Mouse (Mus musculus) limb, embryonic 13.5 days (tissue): Measurements from ENCODE around the gene Olfr704. TPM values are rescaled to one million over a fixed set of nuclear protein-coding genes. Genes with fewer than 3 reads are reported as not detected.
"Not testable (repeated sequence)": the region's sequence is repeated elsewhere in the genome, so short reads cannot be mapped to it uniquely, and the experiment has no call there.

Experiments used
- ATAC-seq: fragments of 200-750 bp; cut with Nextera tagmentation; 2 replicates; pipeline ENCODE4 v1.8.0; 2017; ENCODE audit warnings: low read depth, moderate number of reproducible peaks, moderate TSS enrichment; ENCODE audit not compliant: low FRiP score
- H3K27ac ChIP-seq: fragments of 300-500 bp; sonication (generic); 2 replicates; pipeline ENCODE4 v1.5.1; 2015; ENCODE audit warnings: inconsistent platforms, mild to moderate bottlenecking, moderate library complexity
- H3K27me3 ChIP-seq: fragments of 300-500 bp; sonication (generic); 2 replicates; pipeline ENCODE4 v1.6.1; 2015; ENCODE audit warnings: mild to moderate bottlenecking, inconsistent platforms
- H3K36me3 ChIP-seq: fragments of 300-500 bp; sonication (generic); 2 replicates; pipeline ENCODE4 v1.6.1; 2015; ENCODE audit warnings: inconsistent platforms, mild to moderate bottlenecking, moderate library complexity
- H3K4me1 ChIP-seq: fragments of 300-500 bp; sonication (generic); 2 replicates; pipeline ENCODE4 v1.6.1; 2015; ENCODE audit warnings: inconsistent platforms
- H3K4me2 ChIP-seq: fragments of 300-500 bp; sonication (generic); replicated peaks from 2 replicates; pipeline ENCODE4 v1.6.1; 2015; ENCODE audit warnings: inconsistent platforms, mild to moderate bottlenecking, moderate library complexity
- H3K4me3 ChIP-seq: fragments of 300-500 bp; sonication (generic); 2 replicates; pipeline ENCODE4 v1.5.1; 2015; ENCODE audit warnings: moderate library complexity, mild to moderate bottlenecking, inconsistent platforms
- H3K9ac ChIP-seq: fragments of 300-500 bp; sonication (generic); 2 replicates; pipeline ENCODE4 v1.6.1; 2015; ENCODE audit warnings: mild to moderate bottlenecking, inconsistent platforms
- H3K9me3 ChIP-seq: fragments of 300-500 bp; sonication (generic); 2 replicates; pipeline ENCODE4 v1.6.1; 2016; ENCODE audit warnings: inconsistent platforms
- WGBS: fragments of 180-500 bp; shearing (Covaris S2); methylation state at CpG from one replicate; pipeline ENCODE4 v1.1.7; 2015; 5-methylcytosine and 5-hydroxymethylcytosine counted together
- polyA plus RNA-seq: library from polyadenylated mRNA; unstranded; fragments of >200 nt; fragmentation: Nextera tagmentation; extraction: Ambion mirVana; gene quantifications from 2 replicates; pipeline ENCODE4 v1.2.1, GENCODE M21; 2015

Olfr704 gene
- polyA plus RNA-seq: not detected in 2 replicates

- H3K9ac ChIP-seq: no peak within 1 kb of the TSS
- H3K9me3 ChIP-seq: peaks cover 5% of the 10 kb centered on the region; the same call in 1 of the 2 replicates
- no peaks in the 10 kb centered on the region for H3K27me3 ChIP-seq
- ATAC-seq: no peak
- H3K36me3 ChIP-seq: no peaks in the 10 kb centered on the region
- H3K27ac ChIP-seq: no peak within 1 kb of the TSS
- H3K4me2 ChIP-seq: no peak within 1 kb of the TSS
- H3K4me3 ChIP-seq: no peak within 1 kb of the TSS
- H3K4me1 ChIP-seq: no peaks in the 10 kb centered on the region
These were observed at the start of gene Olfr704 for GRCm38 (mm10) chr7:106862885-106863284. TSS of gene Olfr704 (plus strand) at chr7:106863185.

DNA sequence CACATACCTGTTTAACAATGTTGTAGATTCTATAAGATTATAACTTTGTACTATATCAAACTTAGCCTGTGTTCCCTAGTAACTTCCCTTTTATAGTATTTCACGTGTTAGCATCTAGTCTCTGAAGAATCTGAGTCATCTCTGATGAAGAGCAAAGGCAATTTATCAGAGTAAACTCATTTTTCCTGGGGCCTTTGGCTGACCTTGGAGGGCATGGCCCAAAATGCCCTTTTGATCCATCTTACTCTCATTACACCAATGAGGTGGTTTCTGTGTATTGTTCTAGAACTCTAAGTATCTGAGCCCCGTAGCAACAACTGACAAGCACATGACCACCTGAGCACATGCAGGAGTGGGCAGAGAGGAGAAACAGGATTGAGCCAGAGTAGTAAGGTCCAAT, 49.2 kb upstream of the Olfr704 start, which contains the start of gene Olfr701:
Olfr701 (plus strand) TSS at position 301 of the 400 bp plus-strand sequence.
- H3K9me3 ChIP-seq: no peaks in the 10 kb centered on the region
- H3K27me3 ChIP-seq: no peaks in the 10 kb centered on the region
- no peaks in the 10 kb centered on the region for H3K36me3 ChIP-seq
- no peak for ATAC-seq
- no peak within 1 kb of the TSS for H3K9ac ChIP-seq
- H3K4me2 ChIP-seq: no peak within 1 kb of the TSS
- H3K4me1 ChIP-seq: no peaks in the 10 kb centered on the region
- 79% methylated on average over 2 of the region's 2 CpGs for WGBS
- no peak within 1 kb of the TSS for H3K4me3 ChIP-seq
- no peak within 1 kb of the TSS for H3K27ac ChIP-seq

DNA sequence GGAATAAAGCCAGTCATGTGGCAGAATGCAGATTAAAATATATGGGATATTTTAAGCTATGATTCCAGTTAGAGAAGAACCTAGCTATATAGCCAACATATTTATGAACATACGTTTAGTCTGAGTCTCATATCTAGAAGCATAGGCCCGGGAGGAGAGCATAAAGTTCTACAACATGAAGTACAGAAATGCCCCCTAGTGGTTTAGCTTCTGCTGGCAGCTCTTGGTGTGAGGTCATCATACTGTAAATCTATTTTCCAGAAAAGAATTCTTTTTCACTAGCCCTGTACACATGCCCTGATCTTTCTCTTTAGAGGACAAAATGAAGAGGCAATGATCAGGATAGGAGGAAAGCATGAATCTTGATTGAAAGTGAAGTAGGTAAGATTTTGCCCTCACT, 47.2 kb upstream of the Olfr704 start:
- no peaks in the 10 kb centered on the region for H3K36me3 ChIP-seq
- H3K27me3 ChIP-seq: no peaks in the 10 kb centered on the region
- no peak overlapping the region for H3K27ac ChIP-seq
- H3K9me3 ChIP-seq: no peaks in the 10 kb centered on the region
- no peak overlapping the region for H3K4me3 ChIP-seq
- ATAC-seq: no peak
- H3K4me1 ChIP-seq: no peaks in the 10 kb centered on the region
- no peak overlapping the region for H3K4me2 ChIP-seq
- WGBS: 45% methylated on average over 2 of the region's 2 CpGs
- no peak overlapping the region for H3K9ac ChIP-seq

DNA sequence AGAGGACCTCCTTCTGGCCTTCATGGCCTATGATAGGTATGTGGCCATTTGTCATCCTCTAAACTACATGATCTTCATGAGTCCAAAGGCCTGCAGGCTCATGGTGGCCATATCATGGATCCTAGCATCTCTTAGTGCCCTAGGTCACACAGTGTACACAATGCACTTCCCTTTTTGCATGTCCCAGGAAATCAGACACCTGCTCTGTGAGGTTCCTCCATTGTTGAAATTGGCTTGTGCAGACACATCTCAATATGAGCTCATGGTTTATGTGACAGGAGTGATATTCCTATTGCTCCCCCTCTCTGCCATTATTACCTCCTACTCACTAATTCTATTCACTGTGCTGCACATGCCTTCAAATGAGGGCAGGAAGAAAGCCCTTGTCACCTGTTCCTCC, 44.6 kb upstream of the Olfr704 start:
- Histone ChIP-seq H3K27ac (no peak overlapping the region), H3K36me3 (no peaks in the 10 kb centered on the region), H3K27me3 (no peaks in the 10 kb centered on the region), H3K9ac (no peak overlapping the region), H3K9me3 (no peaks in the 10 kb centered on the region), H3K4me3 (no peak overlapping the region), H3K4me1 (no peaks in the 10 kb centered on the region), H3K4me2 (no peak overlapping the region)
- ATAC-seq: no peak

- Histone ChIP-seq H3K36me3 (no peaks in the 10 kb centered on the region), H3K27me3 (no peaks in the 10 kb centered on the region), H3K4me3 (no peak within 1 kb of the TSS), H3K9me3 (no peaks in the 10 kb centered on the region), H3K4me2 (no peak within 1 kb of the TSS), H3K9ac (no peak within 1 kb of the TSS), H3K4me1 (no peaks in the 10 kb centered on the region), H3K27ac (no peak within 1 kb of the TSS)
- no peak for ATAC-seq
These were observed 29.2 kb upstream of the Olfr704 start, which contains the start of gene Olfr702 for GRCm38 (mm10) chr7:106833793-106834192. TSS of gene Olfr702 (minus strand) at chr7:106833893.

DNA sequence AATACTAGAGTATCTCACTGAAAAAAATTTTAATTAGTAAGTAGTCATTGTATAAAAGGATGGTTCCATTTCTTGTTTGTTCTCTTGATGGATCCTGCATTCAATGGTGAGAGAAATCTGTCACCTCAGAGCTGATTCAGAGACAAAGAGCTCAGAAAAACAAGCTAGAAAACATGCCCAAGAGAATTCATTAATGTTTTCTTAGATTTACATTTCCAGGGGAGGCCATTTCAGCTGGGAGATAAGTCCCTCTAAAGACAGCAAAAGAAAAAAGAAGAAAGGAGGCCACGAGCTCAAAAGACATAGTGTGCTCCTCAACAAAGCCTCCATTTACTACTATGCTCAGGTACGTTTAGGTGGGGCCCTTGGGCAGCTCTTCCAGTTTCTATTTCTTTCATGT, 19.9 kb upstream of the Olfr704 start, which contains the start of gene Olfr703:
Olfr703 (plus strand) TSS at position 301 of the 400 bp plus-strand sequence.
- Histone ChIP-seq H3K4me3 (no peak within 1 kb of the TSS), H3K4me2 (no peak within 1 kb of the TSS), H3K27me3 (no peaks in the 10 kb centered on the region), H3K9me3 (no peaks in the 10 kb centered on the region), H3K36me3 (no peaks in the 10 kb centered on the region), H3K4me1 (no peaks in the 10 kb centered on the region), H3K9ac (no peak within 1 kb of the TSS), H3K27ac (no peak within 1 kb of the TSS)
- no peak for ATAC-seq
- 62% methylated on average over 2 of the region's 2 CpGs for WGBS

GRCm38 (mm10) chr7:106876791-106877190, 13.8 kb downstream of the Olfr704 start, which contains the start of gene Olfr705:
TSS of gene Olfr705 (minus strand) at chr7:106876891.
- no peak within 1 kb of the TSS for H3K9ac ChIP-seq
- H3K4me1 ChIP-seq: no peaks in the 10 kb centered on the region
- 77% methylated on average over 3 of the region's 3 CpGs for WGBS
- ATAC-seq: no peak
- H3K36me3 ChIP-seq: no peaks in the 10 kb centered on the region
- no peaks in the 10 kb centered on the region for H3K9me3 ChIP-seq
- H3K27ac ChIP-seq: no peak within 1 kb of the TSS
- no peaks in the 10 kb centered on the region for H3K27me3 ChIP-seq
- no peak within 1 kb of the TSS for H3K4me3 ChIP-seq
- H3K4me2 ChIP-seq: no peak within 1 kb of the TSS

GRCm38 (mm10) chr7:106888062-106888461, 25.1 kb downstream of the Olfr704 start, which contains the start of gene Olfr706:
TSS of gene Olfr706 (minus strand) at chr7:106888162.
- Histone ChIP-seq H3K4me1 (no peaks in the 10 kb centered on the region), H3K36me3 (no peaks in the 10 kb centered on the region), H3K27me3 (no peaks in the 10 kb centered on the region), H3K4me3 (no peak within 1 kb of the TSS), H3K27ac (no peak within 1 kb of the TSS), H3K9me3 (no peaks in the 10 kb centered on the region), H3K9ac (no peak within 1 kb of the TSS), H3K4me2 (no peak within 1 kb of the TSS)
- 83% methylated on average over 2 of the region's 2 CpGs for WGBS
- ATAC-seq: no peak

GRCm38 (mm10) chr7:106901141-106901540, 38.2 kb downstream of the Olfr704 start, which contains the start of gene Olfr707:
TSS of gene Olfr707 (minus strand) at chr7:106901241.
- not testable (repeated sequence) for ATAC-seq, H3K4me1 ChIP-seq, H3K36me3 ChIP-seq, H3K27ac ChIP-seq, H3K27me3 ChIP-seq, H3K4me3 ChIP-seq, H3K9ac ChIP-seq, H3K4me2 ChIP-seq, H3K9me3 ChIP-seq
- WGBS: 84% methylated on average over 3 of the region's 3 CpGs

DNA sequence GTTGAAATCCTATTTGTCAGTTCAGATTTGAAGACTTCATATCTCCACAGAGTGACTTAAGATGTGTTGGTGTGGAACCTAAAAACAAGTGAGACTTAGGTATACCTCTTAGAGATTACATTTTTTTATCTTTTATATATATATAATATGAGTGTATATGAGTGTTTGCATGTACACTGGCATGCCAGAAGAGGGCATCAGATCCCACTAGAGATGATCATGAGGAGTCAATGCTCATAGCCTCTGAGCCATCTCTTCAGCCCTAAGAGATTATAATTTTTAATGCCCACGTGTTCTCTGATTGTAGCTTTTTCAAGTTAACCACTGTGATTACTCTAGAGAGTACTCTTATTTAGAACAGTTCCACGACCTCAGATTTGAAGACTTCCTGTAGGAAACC, 44.7 kb downstream of the Olfr704 start, which contains the start of gene Olfr1532-ps1:
Olfr1532-ps1 (plus strand) TSS at position 326 of the 400 bp plus-strand sequence.
- 71% methylated on average over 2 of the region's 2 CpGs for WGBS
- H3K4me1 ChIP-seq: no peaks in the 10 kb centered on the region
- no peaks in the 10 kb centered on the region for H3K27me3 ChIP-seq
- ATAC-seq: no peak
- H3K9ac ChIP-seq: no peak within 1 kb of the TSS
- H3K9me3 ChIP-seq: no peaks in the 10 kb centered on the region
- no peak within 1 kb of the TSS for H3K4me3 ChIP-seq
- H3K4me2 ChIP-seq: no peak within 1 kb of the TSS
- no peaks in the 10 kb centered on the region for H3K36me3 ChIP-seq
- no peak within 1 kb of the TSS for H3K27ac ChIP-seq

Other genes with a start within 250 kb of the Olfr704 start
- not detected in 2 replicates for gene Olfr693, start 182.6 kb upstream of the Olfr704 start, polyA plus RNA-seq
- not detected in 2 replicates for gene Olfr694, start 171.4 kb upstream of the Olfr704 start, polyA plus RNA-seq
- not detected in 2 replicates for gene Olfr695, start 146.8 kb upstream of the Olfr704 start, polyA plus RNA-seq
- not detected in 2 replicates for gene Olfr697, start 120.7 kb upstream of the Olfr704 start, polyA plus RNA-seq
- not detected in 2 replicates for gene Olfr698, start 107.8 kb upstream of the Olfr704 start, polyA plus RNA-seq
- not detected in 2 replicates for gene Olfr699, start 70.0 kb upstream of the Olfr704 start, polyA plus RNA-seq
- gene Olfr700, start 54.4 kb upstream of the Olfr704 start, polyA plus RNA-seq: not detected in 2 replicates
- not detected in 2 replicates for gene Olfr701, start 49.1 kb upstream of the Olfr704 start, polyA plus RNA-seq
- not detected in 2 replicates for gene Olfr702, start 29.3 kb upstream of the Olfr704 start, polyA plus RNA-seq
- gene Olfr703, start 19.8 kb upstream of the Olfr704 start, polyA plus RNA-seq: not detected in 2 replicates
- not detected in 2 replicates for gene Olfr705, start 13.7 kb downstream of the Olfr704 start, polyA plus RNA-seq
- gene Olfr706, start 25.0 kb downstream of the Olfr704 start, polyA plus RNA-seq: not detected in 2 replicates
- gene Olfr707, start 38.1 kb downstream of the Olfr704 start, polyA plus RNA-seq: not detected in 2 replicates
- not detected in 2 replicates for gene Olfr1532-ps1, start 44.8 kb downstream of the Olfr704 start, polyA plus RNA-seq
- gene Olfr709-ps1, start 69.0 kb downstream of the Olfr704 start, polyA plus RNA-seq: not detected in 2 replicates
- gene Olfr710, start 85.1 kb downstream of the Olfr704 start, polyA plus RNA-seq: not detected in 2 replicates
- not detected in 2 replicates for gene Olfr6, start 100.8 kb downstream of the Olfr704 start, polyA plus RNA-seq
- not detected in 2 replicates for gene Olfr711, start 112.3 kb downstream of the Olfr704 start, polyA plus RNA-seq
- not detected in 2 replicates for gene Olfr2, start 142.9 kb downstream of the Olfr704 start, polyA plus RNA-seq
- gene Olfr713, start 168.0 kb downstream of the Olfr704 start, polyA plus RNA-seq: not detected in 2 replicates
- not detected in 2 replicates for gene Olfr714, start 207.8 kb downstream of the Olfr704 start, polyA plus RNA-seq
- gene Olfr17, start 230.0 kb downstream of the Olfr704 start, polyA plus RNA-seq: not detected in 2 replicates
- gene Olfr715b, start 247.2 kb downstream of the Olfr704 start, polyA plus RNA-seq: not detected in 2 replicates